Mouse (Mus musculus): ENCODE results near the gene Rac1. TPM values are rescaled to one million over a fixed set of nuclear protein-coding genes. Genes with fewer than 3 reads are reported as not detected.

Gene Rac1
- polyA plus RNA-seq, 1 experiment from 2014 or later = 391 TPM

DNA sequence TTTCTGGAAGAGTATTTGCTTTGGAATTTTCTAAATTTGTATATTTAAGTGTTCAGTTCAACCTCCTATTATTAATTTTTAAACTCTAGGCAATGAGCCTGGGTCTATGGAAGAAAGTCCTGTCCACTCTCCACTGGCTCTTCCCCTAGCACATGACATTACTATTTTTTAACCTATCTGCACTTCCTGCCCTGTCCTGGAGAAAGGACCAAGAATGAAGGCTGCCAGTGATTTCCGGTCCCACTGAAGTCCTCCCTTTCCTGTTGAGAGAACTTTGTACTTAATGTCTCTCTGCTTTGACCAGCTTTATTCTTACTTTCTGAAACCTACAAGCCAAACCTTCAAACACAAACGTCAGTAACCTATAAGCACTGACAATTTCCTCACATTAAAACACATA is 7.4 kb downstream of the Rac1 start:
- 92% methylated on average over 2 of the region's 2 CpGs for WGBS
- no peaks in the 10 kb centered on the region for H3K27me3 ChIP-seq
- peaks cover 21% of the 10 kb centered on the region for H3K4me1 ChIP-seq (replicated peaks)
- H3K4me2 ChIP-seq = no peak overlapping the region
- no peaks in the 10 kb centered on the region for H3K9me3 ChIP-seq
- H3K27ac ChIP-seq = no peak overlapping the region
- no peak overlapping the region for H3K9ac ChIP-seq
- no peak for ATAC-seq (ENCODE audit: low FRiP score)
- H3K36me3 ChIP-seq = peaks cover 19% of the 10 kb centered on the region
- H3K4me3 ChIP-seq = no peak overlapping the region

DNA sequence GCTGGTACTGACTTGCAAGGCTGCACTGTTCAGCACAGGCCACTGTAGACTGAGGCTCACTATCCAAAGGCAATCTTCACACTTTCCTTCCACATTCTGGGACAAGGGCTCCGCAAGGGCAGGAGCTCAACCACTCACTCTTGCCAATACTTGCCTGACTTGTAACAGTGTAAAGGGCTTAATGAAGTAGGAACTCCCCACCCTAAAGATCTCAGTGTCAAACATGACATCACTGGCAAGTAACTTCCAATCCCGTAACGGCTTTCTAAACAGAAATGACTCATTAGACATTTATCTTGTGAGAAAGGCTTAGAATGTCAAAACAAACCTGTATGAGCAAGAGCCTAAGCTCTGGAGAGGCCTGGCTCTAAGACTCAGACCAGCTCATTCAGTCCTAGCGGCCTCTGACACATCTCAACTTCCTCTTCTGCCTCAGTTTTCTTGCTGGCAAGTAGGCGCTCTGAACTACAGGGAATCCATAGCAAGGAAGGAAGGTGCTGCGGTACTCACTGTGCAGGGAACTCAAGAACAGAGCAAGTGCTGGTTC is 9.7 kb downstream of the Rac1 start:
- H3K9me3 ChIP-seq = no peaks in the 10 kb centered on the region
- no peaks in the 10 kb centered on the region for H3K27me3 ChIP-seq
- 0 out of 2 replicates have a peak, but pooled peaks cover 3% of the 10 kb centered on the region for H3K4me1 ChIP-seq (replicated peaks)
- no peak overlapping the region for H3K9ac ChIP-seq
- H3K27ac ChIP-seq = no peak overlapping the region
- H3K36me3 ChIP-seq = peaks cover 40% of the 10 kb centered on the region
- no peak overlapping the region for H3K4me3 ChIP-seq
- no peak overlapping the region for H3K4me2 ChIP-seq
- no peak for ATAC-seq (ENCODE audit: low FRiP score)
- WGBS = 84% methylated on average over 6 of the region's 6 CpGs

DNA sequence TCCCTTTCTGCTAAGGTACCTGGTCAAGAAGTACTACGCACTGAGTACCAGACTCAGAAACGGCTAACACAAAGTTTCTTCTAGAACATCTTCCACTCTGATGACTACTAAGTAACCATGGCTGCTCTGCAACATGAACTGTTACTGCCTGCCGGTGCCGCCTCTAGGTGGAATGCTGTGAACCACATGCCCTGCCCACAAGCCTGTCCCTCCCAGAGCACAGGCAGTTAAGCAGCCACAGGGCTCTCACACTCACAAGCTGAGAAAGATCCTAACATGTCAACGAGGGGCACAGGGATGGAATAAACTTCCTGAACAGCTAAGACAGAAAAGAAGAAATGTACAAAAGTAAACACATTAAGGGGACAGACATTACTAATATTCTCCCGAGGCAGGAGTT is 10.4 kb downstream of the Rac1 start:
- Histone ChIP-seq H3K36me3 (peaks cover 45% of the 10 kb centered on the region), H3K9me3 (no peaks in the 10 kb centered on the region), H3K9ac (no peak overlapping the region), H3K27me3 (no peaks in the 10 kb centered on the region), H3K4me2 (no peak overlapping the region), H3K27ac (no peak overlapping the region), H3K4me1 (replicated peaks) (0 out of 2 replicates have a peak, but pooled peaks cover 2% of the 10 kb centered on the region), H3K4me3 (no peak overlapping the region)
- 89% methylated on average over 6 of the region's 6 CpGs for WGBS
- no peak for ATAC-seq (ENCODE audit: low FRiP score)

DNA sequence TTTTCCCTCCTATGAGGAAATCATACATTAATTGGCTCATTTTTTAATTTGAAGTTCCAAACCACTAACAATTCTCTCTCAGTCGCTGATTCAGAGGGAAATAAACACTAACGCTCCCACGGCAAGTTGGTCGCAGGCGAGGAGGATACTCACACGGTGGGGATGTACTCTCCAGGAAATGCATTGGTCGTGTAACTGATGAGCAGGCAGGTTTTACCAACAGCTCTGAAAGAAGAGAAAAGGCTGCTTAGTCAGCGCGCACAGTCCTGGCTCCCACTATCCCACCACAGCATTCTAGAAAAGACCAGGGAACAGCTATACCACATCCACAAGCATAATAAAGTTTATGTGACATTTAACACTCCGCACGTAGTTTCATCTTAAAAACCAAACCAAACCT is 10.8 kb downstream of the Rac1 start:
- 86% methylated on average over 11 of the region's 11 CpGs for WGBS
- Histone ChIP-seq H3K27me3 (no peaks in the 10 kb centered on the region), H3K9ac (no peak overlapping the region), H3K4me3 (no peak overlapping the region), H3K36me3 (peaks cover 49% of the 10 kb centered on the region), H3K27ac (no peak overlapping the region), H3K4me1 (replicated peaks) (0 out of 2 replicates have a peak, but pooled peaks cover 2% of the 10 kb centered on the region), H3K4me2 (no peak overlapping the region), H3K9me3 (no peaks in the 10 kb centered on the region)
- ATAC-seq (ENCODE audit: low FRiP score) = no peak

DNA sequence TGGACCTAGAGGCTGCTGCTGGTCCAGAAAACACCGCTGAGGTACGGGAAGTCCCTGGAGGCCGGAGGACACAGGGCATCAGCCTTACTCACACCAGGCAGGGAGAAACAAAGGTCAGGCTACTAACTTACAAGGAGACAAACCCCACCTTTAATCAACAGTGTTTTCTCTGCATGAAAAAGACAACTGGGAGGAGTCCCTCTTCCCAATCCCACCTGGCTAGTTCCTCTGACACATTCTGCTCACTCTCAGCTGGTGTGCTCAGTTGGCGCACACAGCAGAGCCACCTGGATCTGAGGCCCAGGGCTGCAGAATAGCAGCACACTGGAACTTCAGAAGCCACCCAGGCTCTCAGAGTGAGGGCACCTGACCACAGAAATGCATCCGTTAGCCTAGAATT is 13.0 kb downstream of the Rac1 start:
- no peaks in the 10 kb centered on the region for H3K9me3 ChIP-seq
- no peak overlapping the region for H3K9ac ChIP-seq
- no peak overlapping the region for H3K4me2 ChIP-seq
- no peaks in the 10 kb centered on the region for H3K27me3 ChIP-seq
- peaks cover 59% of the 10 kb centered on the region for H3K36me3 ChIP-seq
- ATAC-seq (ENCODE audit: low FRiP score) = no peak
- H3K4me3 ChIP-seq = no peak overlapping the region
- WGBS = 94% methylated on average over 5 of the region's 5 CpGs
- H3K4me1 ChIP-seq (replicated peaks) = 0 out of 2 replicates have a peak, but pooled peaks cover 8% of the 10 kb centered on the region
- H3K27ac ChIP-seq = no peak overlapping the region

DNA sequence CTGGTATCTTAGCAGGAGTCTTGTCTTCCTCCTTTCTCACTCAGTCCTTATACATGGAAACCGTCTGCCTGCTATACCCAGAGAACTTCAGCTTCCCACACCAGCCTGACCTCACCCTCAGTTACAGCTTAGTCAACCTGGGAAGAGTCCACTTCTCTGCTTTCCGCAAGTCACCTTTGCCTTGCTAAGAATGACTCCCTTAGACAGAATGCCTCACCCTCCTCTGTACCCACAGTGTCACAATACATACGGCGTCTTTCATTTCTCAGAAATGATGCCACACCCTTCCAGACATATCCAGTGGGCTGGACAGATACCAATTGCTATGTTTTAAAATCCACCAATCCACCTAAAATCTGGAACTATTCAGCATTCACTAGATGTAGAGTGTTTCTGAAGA is 15.5 kb downstream of the Rac1 start:
- Histone ChIP-seq H3K9ac (no peak overlapping the region), H3K4me1 (replicated peaks) (peaks cover 31% of the 10 kb centered on the region), H3K27me3 (no peaks in the 10 kb centered on the region), H3K4me2 (no peak overlapping the region), H3K4me3 (no peak overlapping the region), H3K9me3 (no peaks in the 10 kb centered on the region), H3K36me3 (peaks cover 68% of the 10 kb centered on the region), H3K27ac (no peak overlapping the region)
- 97% methylated on average over 4 of the region's 4 CpGs for WGBS
- no peak for ATAC-seq (ENCODE audit: low FRiP score)

DNA sequence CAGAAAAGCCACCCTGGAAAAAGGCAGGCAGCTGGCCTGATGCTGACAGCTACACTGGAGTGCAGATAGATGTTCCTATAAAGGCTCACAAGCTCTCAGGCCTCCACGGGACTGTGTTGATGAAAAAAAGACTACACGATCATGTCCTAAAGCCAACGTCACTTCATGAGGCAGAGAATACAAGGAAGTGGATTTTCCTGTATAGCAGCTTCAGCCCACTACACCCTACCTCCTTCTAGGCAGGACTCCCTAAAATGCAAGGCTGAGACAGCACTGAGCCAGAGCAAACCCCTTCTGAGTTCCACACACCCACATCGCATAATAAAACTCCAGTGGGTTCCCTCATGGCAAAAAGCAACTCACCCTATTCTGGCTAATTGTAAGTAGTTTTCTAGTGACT is 16.3 kb downstream of the Rac1 start:
- no peak overlapping the region for H3K4me2 ChIP-seq
- H3K27me3 ChIP-seq = no peaks in the 10 kb centered on the region
- 84% methylated on average over 4 of the region's 4 CpGs for WGBS
- ATAC-seq (ENCODE audit: low FRiP score) = no peak
- no peak overlapping the region for H3K4me3 ChIP-seq
- peaks cover 68% of the 10 kb centered on the region for H3K36me3 ChIP-seq
- peaks cover 36% of the 10 kb centered on the region for H3K4me1 ChIP-seq (replicated peaks)
- H3K9ac ChIP-seq = no peak overlapping the region
- no peaks in the 10 kb centered on the region for H3K9me3 ChIP-seq
- H3K27ac ChIP-seq = no peak overlapping the region

DNA sequence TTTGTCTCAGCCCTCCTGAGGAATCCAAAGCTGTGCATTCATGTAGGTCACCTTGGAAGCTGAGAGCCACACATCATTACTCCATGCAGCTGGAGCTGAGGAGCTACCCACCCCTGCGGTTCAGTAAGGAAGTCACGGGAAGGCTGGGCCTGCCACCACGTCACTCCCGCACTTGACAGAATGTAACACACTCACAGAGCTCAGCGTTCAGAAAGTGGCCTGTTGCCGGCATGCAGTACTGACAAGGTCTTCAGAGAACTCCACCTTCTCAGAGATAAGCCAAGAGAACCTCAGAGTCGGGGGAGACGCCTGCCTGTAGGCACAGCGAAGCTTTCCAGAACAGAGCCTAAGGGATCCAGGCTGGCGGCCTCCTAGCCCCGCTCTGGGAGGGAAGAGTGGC is 18.1 kb downstream of the Rac1 start:
- H3K4me1 ChIP-seq (replicated peaks) = peaks cover 36% of the 10 kb centered on the region
- H3K9ac ChIP-seq = no peak overlapping the region
- H3K27ac ChIP-seq = no peak overlapping the region
- H3K9me3 ChIP-seq = no peaks in the 10 kb centered on the region
- peaks cover 64% of the 10 kb centered on the region for H3K36me3 ChIP-seq
- no peaks in the 10 kb centered on the region for H3K27me3 ChIP-seq
- H3K4me3 ChIP-seq = no peak overlapping the region
- 79% methylated on average over 11 of the region's 11 CpGs for WGBS
- ATAC-seq (ENCODE audit: low FRiP score) = no peak
- no peak overlapping the region for H3K4me2 ChIP-seq

DNA sequence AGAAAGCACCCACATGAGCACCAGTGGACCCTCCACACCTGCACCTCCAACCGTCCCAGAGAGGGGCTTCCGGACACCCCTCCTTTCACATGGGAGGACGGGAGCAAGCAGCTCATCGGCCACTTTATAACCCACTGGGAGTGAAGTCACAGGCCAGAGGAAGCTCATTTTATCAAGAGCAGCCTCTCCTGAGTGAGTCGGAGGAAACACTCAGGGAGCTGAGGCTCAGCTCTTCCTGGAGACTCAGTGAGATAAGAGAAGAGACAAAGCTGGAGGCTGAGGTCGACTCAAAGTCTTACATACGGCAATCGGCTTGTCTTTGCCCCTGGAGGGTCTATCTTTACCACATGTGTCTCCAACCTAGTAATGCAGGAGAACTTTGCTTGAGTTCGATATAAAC is 18.5 kb downstream of the Rac1 start:
- Histone ChIP-seq H3K27me3 (no peaks in the 10 kb centered on the region), H3K9me3 (no peaks in the 10 kb centered on the region), H3K4me1 (replicated peaks) (peaks cover 36% of the 10 kb centered on the region), H3K36me3 (peaks cover 64% of the 10 kb centered on the region), H3K9ac (no peak overlapping the region), H3K27ac (no peak overlapping the region; the same call in 1 of the 2 replicates), H3K4me2 (no peak overlapping the region), H3K4me3 (no peak overlapping the region)
- 81% methylated on average over 9 of the region's 9 CpGs for WGBS
- no peak for ATAC-seq (ENCODE audit: low FRiP score)

DNA sequence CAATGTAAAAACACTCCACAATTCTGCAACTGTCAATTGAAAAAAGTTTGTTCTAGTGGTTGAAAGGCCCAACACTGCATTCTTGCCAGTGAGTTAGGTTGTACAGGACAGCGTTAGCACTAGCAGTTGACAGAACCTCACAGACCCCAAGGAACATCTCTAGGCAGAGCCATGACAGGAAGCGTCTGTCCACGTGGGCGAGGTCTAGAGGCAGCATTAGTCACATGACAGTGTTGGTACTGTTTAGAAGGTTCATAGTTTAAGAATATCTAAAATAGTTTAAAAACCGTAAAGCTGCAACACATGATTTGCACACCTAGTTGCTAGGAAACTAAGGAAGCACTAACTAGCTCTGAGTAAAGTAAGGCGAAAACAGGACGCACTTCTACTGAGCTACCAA is 22.3 kb downstream of the Rac1 start:
- no peak overlapping the region for H3K4me3 ChIP-seq
- no peaks in the 10 kb centered on the region for H3K27me3 ChIP-seq
- H3K9ac ChIP-seq = no peak overlapping the region
- no peak for ATAC-seq (ENCODE audit: low FRiP score)
- no peak overlapping the region for H3K4me2 ChIP-seq
- peaks cover 35% of the 10 kb centered on the region for H3K4me1 ChIP-seq (replicated peaks)
- 90% methylated on average over 7 of the region's 7 CpGs for WGBS
- peaks cover 70% of the 10 kb centered on the region for H3K36me3 ChIP-seq
- H3K27ac ChIP-seq = no peak overlapping the region
- no peaks in the 10 kb centered on the region for H3K9me3 ChIP-seq

DNA sequence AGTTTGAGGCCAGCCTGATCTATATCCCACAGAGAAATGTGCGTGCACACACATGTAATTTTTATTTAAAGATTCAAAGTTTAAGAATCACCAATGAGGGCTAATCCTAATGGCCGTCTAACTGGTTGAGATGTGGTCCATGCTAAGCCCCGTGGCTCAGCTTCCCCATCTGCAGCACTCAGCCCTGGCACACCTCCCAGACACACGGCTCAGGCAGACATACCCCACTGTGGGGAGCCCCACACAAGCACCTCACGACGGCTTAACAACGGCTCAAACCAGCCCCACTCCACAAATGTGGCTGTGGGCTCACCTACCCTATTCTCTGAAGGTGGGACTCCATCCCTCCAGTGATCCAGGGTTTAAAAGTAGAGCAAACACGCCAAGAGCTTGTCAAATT is 22.8 kb downstream of the Rac1 start:
- Histone ChIP-seq H3K9ac (no peak overlapping the region), H3K9me3 (no peaks in the 10 kb centered on the region), H3K4me1 (replicated peaks) (peaks cover 32% of the 10 kb centered on the region), H3K36me3 (peaks cover 70% of the 10 kb centered on the region), H3K27me3 (no peaks in the 10 kb centered on the region), H3K4me3 (no peak overlapping the region), H3K4me2 (no peak overlapping the region), H3K27ac (no peak overlapping the region)
- ATAC-seq (ENCODE audit: low FRiP score) = no peak
- 85% methylated on average over 8 of the region's 8 CpGs for WGBS

DNA sequence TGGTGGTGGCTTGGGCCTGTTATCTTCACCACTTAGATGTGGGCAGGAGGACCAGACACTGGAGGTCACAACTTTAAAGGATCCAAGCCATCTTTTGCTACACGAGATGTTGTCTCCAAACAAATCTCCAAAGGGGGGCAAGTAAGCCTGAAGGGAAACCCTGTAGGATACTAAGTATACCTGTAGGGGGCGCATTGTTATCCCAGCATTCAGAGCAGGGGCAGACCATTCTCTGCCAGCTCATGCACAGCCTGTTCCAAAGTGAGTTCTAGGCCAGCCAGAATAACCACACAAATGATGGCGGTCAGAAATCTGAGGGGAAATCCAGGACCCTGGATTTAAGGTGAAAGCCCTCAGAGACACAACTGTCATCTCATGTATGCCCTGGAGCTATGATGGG is 23.4 kb downstream of the Rac1 start:
- ATAC-seq (ENCODE audit: low FRiP score) = no peak
- Histone ChIP-seq H3K4me1 (replicated peaks) (peaks cover 26% of the 10 kb centered on the region), H3K27me3 (no peaks in the 10 kb centered on the region), H3K4me2 (no peak overlapping the region), H3K27ac (no peak overlapping the region), H3K36me3 (peaks cover 76% of the 10 kb centered on the region), H3K9me3 (no peaks in the 10 kb centered on the region), H3K4me3 (no peak overlapping the region), H3K9ac (no peak overlapping the region)
- WGBS = 63% methylated on average over 3 of the region's 3 CpGs

DNA sequence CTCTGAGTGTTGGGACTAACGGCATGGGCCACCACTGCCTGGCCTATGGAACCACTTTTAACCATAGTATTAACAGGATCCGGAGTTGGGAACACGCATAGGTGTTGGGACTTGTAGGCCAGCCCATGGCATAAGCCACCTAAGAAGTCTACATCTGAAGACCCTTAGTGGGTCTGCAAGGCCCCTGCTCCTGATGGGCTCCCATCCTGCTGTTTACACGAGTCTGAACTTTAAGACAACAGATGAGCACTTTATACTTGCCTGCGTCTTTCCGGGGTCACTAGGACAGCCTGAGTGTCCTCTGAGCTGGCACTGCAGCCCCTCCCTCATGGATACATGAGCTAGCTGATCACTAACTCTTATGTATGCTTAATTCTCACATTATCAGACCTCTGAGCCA is 24.1 kb downstream of the Rac1 start:
- ATAC-seq (ENCODE audit: low FRiP score) = no peak
- no peak overlapping the region for H3K9ac ChIP-seq
- no peaks in the 10 kb centered on the region for H3K9me3 ChIP-seq
- 93% methylated on average over 6 of the region's 6 CpGs for WGBS
- no peak overlapping the region for H3K4me2 ChIP-seq
- H3K27ac ChIP-seq = no peak overlapping the region
- H3K27me3 ChIP-seq = no peaks in the 10 kb centered on the region
- H3K4me3 ChIP-seq = no peak overlapping the region
- peaks cover 79% of the 10 kb centered on the region for H3K36me3 ChIP-seq
- peaks cover 19% of the 10 kb centered on the region for H3K4me1 ChIP-seq (replicated peaks)

Measured in hindbrain, embryonic 13.5 days (tissue).